Mouse (Mus musculus) forebrain, embryonic 12.5 days (tissue): ENCODE results near the gene Noct. TPM values are rescaled to one million over a fixed set of nuclear protein-coding genes. Genes with fewer than 3 reads are reported as not detected.

Experiments
- ATAC-seq: fragments of 200-750 bp; cut with Nextera tagmentation; 2 replicates; pipeline ENCODE4 v1.8.0; 2017; ENCODE audit warnings: moderate TSS enrichment; ENCODE audit not compliant: low FRiP score
- H3K27ac ChIP-seq: fragments of 300-500 bp; sonication (generic); 2 replicates; pipeline ENCODE4 v1.5.1; 2016; ENCODE audit warnings: mild to moderate bottlenecking
- H3K27me3 ChIP-seq: fragments of 300-500 bp; sonication (generic); 2 replicates; pipeline ENCODE4 v1.6.1; 2016; ENCODE audit warnings: mild to moderate bottlenecking
- H3K36me3 ChIP-seq: fragments of 300-500 bp; sonication (generic); replicated peaks from 2 replicates; pipeline ENCODE4 v1.6.1; 2016; ENCODE audit warnings: mild to moderate bottlenecking
- H3K4me1 ChIP-seq: fragments of 300-500 bp; sonication (generic); 2 replicates; pipeline ENCODE4 v1.6.1; 2016
- H3K4me2 ChIP-seq: fragments of 300-500 bp; sonication (generic); 2 replicates; pipeline ENCODE4 v1.6.1; 2016; ENCODE audit warnings: mild to moderate bottlenecking, moderate library complexity
- H3K4me3 ChIP-seq: fragments of 300-500 bp; sonication (generic); replicated peaks from 2 replicates; pipeline ENCODE4 v1.5.1; 2016; ENCODE audit warnings: mild to moderate bottlenecking
- H3K9ac ChIP-seq: fragments of 300-500 bp; sonication (generic); 2 replicates; pipeline ENCODE4 v1.6.1; 2016; ENCODE audit warnings: mild to moderate bottlenecking
- H3K9me3 ChIP-seq: fragments of 300-500 bp; sonication (generic); 2 replicates; pipeline ENCODE4 v1.6.1; 2016
- WGBS: fragments of 180-500 bp; shearing (Covaris S2); methylation state at CpG from one replicate; pipeline ENCODE4 v1.1.7; 2016; 5-methylcytosine and 5-hydroxymethylcytosine counted together
- polyA plus RNA-seq: library from polyadenylated mRNA; unstranded; fragments of >200 nt; fragmentation: Nextera tagmentation; extraction: Ambion mirVana; gene quantifications from 2 replicates; pipeline ENCODE4 v1.2.1, GENCODE M21; 2016

Noct gene
- polyA plus RNA-seq, 1 experiment from 2014 or later = 14.9 TPM

- H3K27me3 ChIP-seq = 0 out of 2 replicates have a peak, but pooled peaks cover 4% of the 10 kb centered on the region
- H3K9me3 ChIP-seq = no peaks in the 10 kb centered on the region
- no peak for ATAC-seq
- H3K9ac ChIP-seq = peak overlapping the region; percentile 94
- WGBS = under 1% methylated on average over 39 of the region's 39 CpGs
- H3K4me1 ChIP-seq = peaks cover 29% of the 10 kb centered on the region
- peak overlapping the region; percentile 76 for H3K4me2 ChIP-seq
- no peaks in the 10 kb centered on the region for H3K36me3 ChIP-seq
- H3K27ac ChIP-seq = peak overlapping the region; percentile 96
- H3K4me3 ChIP-seq = peak overlapping the region; percentile 94
Measured at GRCm38 (mm10) chr3:51225226-51225750, 1.0 kb downstream of the Noct start.

GRCm38 (mm10) chr3:51225979-51226378 is 1.7 kb downstream of the Noct start:
- Histone ChIP-seq H3K4me2 (peak overlapping the region; percentile 76), H3K27me3 (0 out of 2 replicates have a peak, but pooled peaks cover 4% of the 10 kb centered on the region), H3K4me1 (peaks cover 29% of the 10 kb centered on the region), H3K9me3 (no peaks in the 10 kb centered on the region), H3K27ac (no peak overlapping the region), H3K36me3 (no peaks in the 10 kb centered on the region), H3K4me3 (peak overlapping the region; percentile 94; the same call in 1 of the 2 replicates), H3K9ac (no peak overlapping the region)
- WGBS = 95% methylated on average over 10 of the region's 10 CpGs
- ATAC-seq = no peak

DNA sequence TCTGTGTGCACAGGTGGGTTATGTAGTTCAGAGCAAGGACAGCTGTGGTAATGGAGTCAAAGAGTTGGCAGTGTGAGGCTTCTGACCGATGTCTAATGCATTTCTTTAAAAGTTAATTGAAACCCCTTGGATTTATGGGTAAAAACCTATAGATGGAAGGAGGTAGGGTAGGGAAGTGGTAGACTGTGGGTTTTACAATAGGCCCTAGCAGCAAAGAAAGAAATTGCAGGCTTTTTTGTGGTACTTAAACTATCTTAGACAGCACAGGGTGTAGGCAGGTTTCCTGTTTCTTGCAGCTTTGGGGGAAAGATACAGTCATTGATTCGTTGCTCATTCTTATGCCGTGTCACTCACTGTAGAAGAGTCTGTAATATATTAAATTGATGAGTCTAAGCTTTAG is 2.4 kb downstream of the Noct start:
- no peak overlapping the region for H3K4me2 ChIP-seq
- ATAC-seq = no peak
- H3K27me3 ChIP-seq = 0 out of 2 replicates have a peak, but pooled peaks cover 4% of the 10 kb centered on the region
- H3K4me3 ChIP-seq = no peak overlapping the region
- H3K27ac ChIP-seq = no peak overlapping the region
- no peak overlapping the region for H3K9ac ChIP-seq
- H3K9me3 ChIP-seq = no peaks in the 10 kb centered on the region
- H3K4me1 ChIP-seq = peaks cover 29% of the 10 kb centered on the region
- whole genome bisulfite sequencing = 93% methylated on average over 3 of the region's 3 CpGs
- no peaks in the 10 kb centered on the region for H3K36me3 ChIP-seq

- H3K4me3 ChIP-seq = no peak overlapping the region
- H3K27ac ChIP-seq = no peak overlapping the region
- no peaks in the 10 kb centered on the region for H3K9me3 ChIP-seq
- no peak overlapping the region for H3K9ac ChIP-seq
- H3K4me1 ChIP-seq = peaks cover 29% of the 10 kb centered on the region
- H3K4me2 ChIP-seq = no peak overlapping the region
- 82% methylated on average over 10 of the region's 10 CpGs for WGBS
- H3K36me3 ChIP-seq = no peaks in the 10 kb centered on the region
- no peaks in the 10 kb centered on the region for H3K27me3 ChIP-seq
- ATAC-seq = no peak
Measured at GRCm38 (mm10) chr3:51228038-51228820, 4.0 kb downstream of the Noct start.

DNA sequence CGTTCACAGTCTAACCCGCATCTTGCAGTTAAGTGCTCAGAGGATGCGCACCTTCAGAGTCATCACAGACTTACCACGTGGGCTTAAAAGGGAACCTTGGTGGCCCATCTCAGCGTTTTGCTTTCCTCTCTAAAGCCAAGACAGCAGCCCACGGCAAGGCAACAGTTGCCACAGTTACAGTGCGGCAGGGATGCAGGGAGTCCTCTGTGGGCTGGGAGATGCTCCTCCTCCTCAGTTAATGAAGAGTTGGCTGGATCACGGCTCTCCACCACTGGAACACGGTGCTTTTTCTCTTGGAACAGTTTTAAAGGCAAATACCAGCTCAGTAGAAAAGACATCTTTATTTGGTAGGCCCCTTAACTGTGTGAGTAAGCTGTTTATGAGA is 4.6 kb downstream of the Noct start:
- no peak overlapping the region for H3K4me3 ChIP-seq
- H3K36me3 ChIP-seq = no peaks in the 10 kb centered on the region
- no peak overlapping the region for H3K9ac ChIP-seq
- no peaks in the 10 kb centered on the region for H3K9me3 ChIP-seq
- peaks cover 24% of the 10 kb centered on the region for H3K4me1 ChIP-seq
- H3K27me3 ChIP-seq = no peaks in the 10 kb centered on the region
- H3K4me2 ChIP-seq = no peak overlapping the region
- no peak overlapping the region for H3K27ac ChIP-seq
- ATAC-seq = no peak
- 84% methylated on average over 9 of the region's 9 CpGs for WGBS

GRCm38 (mm10) chr3:51229226-51229625 is 5.0 kb downstream of the Noct start:
- no peaks in the 10 kb centered on the region for H3K9me3 ChIP-seq
- no peak for ATAC-seq
- H3K9ac ChIP-seq = no peak overlapping the region
- H3K27ac ChIP-seq = no peak overlapping the region
- 83% methylated on average over 3 of the region's 3 CpGs for WGBS
- no peaks in the 10 kb centered on the region for H3K27me3 ChIP-seq
- H3K4me2 ChIP-seq = no peak overlapping the region
- no peaks in the 10 kb centered on the region for H3K36me3 ChIP-seq
- no peak overlapping the region for H3K4me3 ChIP-seq
- peaks cover 23% of the 10 kb centered on the region for H3K4me1 ChIP-seq

DNA sequence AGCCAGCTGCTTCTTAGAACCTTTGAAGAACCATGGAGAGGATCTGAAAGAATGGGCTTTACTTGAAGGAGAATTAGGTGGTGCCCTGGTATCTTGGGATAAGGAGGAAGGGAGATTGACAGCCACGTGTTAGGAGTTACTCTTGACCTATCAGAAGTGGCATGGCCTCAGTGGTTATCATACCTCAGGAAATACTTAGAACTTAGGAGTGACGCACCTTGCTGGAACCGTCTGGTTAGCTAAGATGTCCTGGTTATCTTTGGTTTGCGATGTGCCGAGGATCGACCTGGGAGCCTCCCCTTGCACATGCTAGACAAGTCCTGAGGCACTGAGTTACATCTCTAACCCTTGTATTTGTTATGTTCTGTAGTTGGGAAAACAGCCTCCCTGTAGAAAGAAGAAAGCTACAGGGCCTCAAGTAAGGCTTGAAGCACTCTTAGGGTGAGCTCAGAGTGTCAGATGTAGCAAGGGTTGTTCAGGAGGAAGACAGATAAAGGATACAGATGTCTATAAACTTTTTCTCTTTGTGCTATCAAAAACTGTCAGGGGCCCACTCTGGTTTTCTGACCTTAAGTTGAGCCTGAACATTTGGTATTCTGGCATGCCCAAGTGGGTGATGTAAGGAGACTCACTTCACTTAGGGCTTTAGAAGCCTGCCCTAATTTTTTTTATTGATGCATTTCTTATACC is 6.0 kb downstream of the Noct start:
- ATAC-seq = no peak
- WGBS = 93% methylated on average over 6 of the region's 6 CpGs
- H3K9me3 ChIP-seq = no peaks in the 10 kb centered on the region

GRCm38 (mm10) chr3:51230886-51231285 is 6.6 kb downstream of the Noct start:
- 78% methylated on average over 5 of the region's 5 CpGs for WGBS
- no peak overlapping the region for H3K4me2 ChIP-seq
- no peak for ATAC-seq

More for the DNA sequence above, 6.0 kb downstream of the Noct start:
- Histone ChIP-seq H3K4me1 (peaks cover 26% of the 10 kb centered on the region), H3K36me3 (no peaks in the 10 kb centered on the region), H3K27ac (no peak overlapping the region), H3K9ac (no peak overlapping the region), H3K4me2 (no peak overlapping the region), H3K27me3 (no peaks in the 10 kb centered on the region), H3K4me3 (no peak overlapping the region)

GRCm38 (mm10) chr3:51231499-51231898 is 7.3 kb downstream of the Noct start:
- Histone ChIP-seq H3K9ac (no peak overlapping the region), H3K4me1 (peaks cover 15% of the 10 kb centered on the region), H3K27me3 (no peaks in the 10 kb centered on the region), H3K36me3 (no peaks in the 10 kb centered on the region), H3K4me3 (no peak overlapping the region), H3K4me2 (no peak overlapping the region), H3K9me3 (no peaks in the 10 kb centered on the region), H3K27ac (no peak overlapping the region)
- ATAC-seq = no peak
- 77% methylated on average over 3 of the region's 3 CpGs for WGBS

More at GRCm38 (mm10) chr3:51230886-51231285, 6.6 kb downstream of the Noct start:
- no peaks in the 10 kb centered on the region for H3K36me3 ChIP-seq
- no peaks in the 10 kb centered on the region for H3K27me3 ChIP-seq
- no peak overlapping the region for H3K9ac ChIP-seq
- no peak overlapping the region for H3K4me3 ChIP-seq
- H3K27ac ChIP-seq = no peak overlapping the region
- H3K9me3 ChIP-seq = no peaks in the 10 kb centered on the region
- H3K4me1 ChIP-seq = peaks cover 21% of the 10 kb centered on the region

DNA sequence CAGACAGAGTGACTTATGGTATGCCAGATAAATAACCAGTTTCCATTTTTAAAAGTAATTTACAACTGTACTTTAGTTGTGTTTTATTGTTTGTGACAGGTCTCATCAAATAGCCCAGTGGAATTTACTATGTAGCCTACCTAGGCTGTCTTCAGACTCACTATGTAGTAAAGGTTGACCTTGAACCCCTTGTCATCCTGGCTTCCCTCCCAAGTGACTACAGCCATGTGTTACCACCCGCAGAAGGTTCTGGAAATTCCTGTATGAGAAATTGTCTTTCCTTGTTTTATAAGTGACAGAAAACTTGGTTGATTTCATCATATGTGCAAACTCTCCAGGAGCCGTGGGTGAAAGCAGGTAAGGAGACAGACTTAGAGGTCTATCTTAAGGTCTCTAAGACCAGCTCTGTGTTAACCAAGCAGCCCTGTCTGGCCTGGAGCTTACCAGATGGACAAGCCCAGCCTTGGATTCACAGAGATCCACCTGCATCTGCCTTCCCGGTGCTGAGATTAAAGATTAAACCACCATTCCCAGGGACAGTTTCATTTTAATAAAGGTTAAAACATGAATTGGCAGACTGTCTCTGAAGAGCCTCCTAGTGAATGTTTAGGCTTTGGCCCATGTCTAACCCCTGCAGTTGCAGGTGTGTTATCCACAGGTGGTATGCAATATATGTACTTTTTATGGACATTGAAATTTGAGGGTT is 8.1 kb downstream of the Noct start:
- WGBS = 92% methylated on average over 3 of the region's 3 CpGs
- Histone ChIP-seq H3K27me3 (no peaks in the 10 kb centered on the region), H3K27ac (no peak overlapping the region), H3K4me3 (no peak overlapping the region), H3K36me3 (no peaks in the 10 kb centered on the region), H3K4me1 (0 out of 2 replicates have a peak, but pooled peaks cover 9% of the 10 kb centered on the region), H3K9ac (no peak overlapping the region), H3K4me2 (no peak overlapping the region), H3K9me3 (no peaks in the 10 kb centered on the region)
- ATAC-seq = no peak

DNA sequence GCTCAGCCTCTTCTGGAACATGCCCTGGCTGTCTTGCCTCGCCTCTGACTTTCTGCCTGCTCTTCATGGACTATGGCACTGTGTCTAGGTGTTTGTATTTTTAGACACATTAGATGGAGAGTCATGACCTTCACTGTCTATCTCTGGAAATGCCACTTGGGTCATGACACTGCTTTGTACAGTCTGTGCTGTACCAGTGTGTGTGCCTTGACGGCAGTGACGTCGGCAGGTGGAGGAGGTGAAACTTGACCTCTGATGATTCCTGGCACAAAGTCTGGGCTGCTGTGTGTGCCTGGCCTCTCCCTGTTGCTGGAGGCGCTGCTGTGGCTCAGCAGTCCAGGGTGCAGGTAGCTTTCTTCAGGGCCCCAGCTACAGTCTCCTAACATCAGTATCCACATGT is 9.2 kb downstream of the Noct start:
- H3K9me3 ChIP-seq = no peaks in the 10 kb centered on the region
- WGBS = 82% methylated on average over 5 of the region's 5 CpGs
- no peaks in the 10 kb centered on the region for H3K27me3 ChIP-seq
- H3K36me3 ChIP-seq = no peaks in the 10 kb centered on the region
- no peak for ATAC-seq
- no peak overlapping the region for H3K4me2 ChIP-seq
- no peak overlapping the region for H3K4me3 ChIP-seq
- H3K9ac ChIP-seq = no peak overlapping the region
- no peak overlapping the region for H3K27ac ChIP-seq
- H3K4me1 ChIP-seq = 0 out of 2 replicates have a peak, but pooled peaks cover 9% of the 10 kb centered on the region
